Mouse (Mus musculus) midbrain, embryonic 12.5 days (tissue): ENCODE measurements around the gene Ccdc187. TPM values are rescaled to one million over a fixed set of nuclear protein-coding genes. Genes with fewer than 3 reads are reported as not detected.

ENCODE experiments used
- ATAC-seq: fragments of 200-750 bp; cut with Nextera tagmentation; 2 replicates; pipeline ENCODE4 v1.8.0; 2017; ENCODE audit warnings: low read depth, moderate TSS enrichment, moderate library complexity; ENCODE audit not compliant: low FRiP score
- H3K27ac ChIP-seq: fragments of 300-500 bp; sonication (generic); replicated peaks from 2 replicates; pipeline ENCODE4 v1.5.1; 2016; ENCODE audit warnings: mild to moderate bottlenecking
- H3K27me3 ChIP-seq: fragments of 300-500 bp; sonication (generic); 2 replicates; pipeline ENCODE4 v1.6.1; 2016; ENCODE audit warnings: mild to moderate bottlenecking
- H3K36me3 ChIP-seq: fragments of 300-500 bp; sonication (generic); 2 replicates; pipeline ENCODE4 v1.6.1; 2016
- H3K4me1 ChIP-seq: fragments of 300-500 bp; sonication (generic); 2 replicates; pipeline ENCODE4 v1.6.1; 2016
- H3K4me2 ChIP-seq: fragments of 300-500 bp; sonication (generic); replicated peaks from 2 replicates; pipeline ENCODE4 v1.6.1; 2016; ENCODE audit warnings: mild to moderate bottlenecking, moderate library complexity
- H3K4me3 ChIP-seq: fragments of 300-500 bp; sonication (generic); 2 replicates; pipeline ENCODE4 v1.5.1; 2016; ENCODE audit warnings: mild to moderate bottlenecking
- H3K9ac ChIP-seq: fragments of 300-500 bp; sonication (generic); replicated peaks from 2 replicates; pipeline ENCODE4 v1.6.1; 2016; ENCODE audit warnings: mild to moderate bottlenecking, moderate library complexity
- H3K9me3 ChIP-seq: fragments of 300-500 bp; sonication (generic); 2 replicates; pipeline ENCODE4 v1.6.1; 2016; ENCODE audit warnings: mild to moderate bottlenecking
- WGBS: fragments of 180-500 bp; shearing (Covaris S2); methylation state at CpG from one replicate; pipeline ENCODE4 v1.1.7; 2016; 5-methylcytosine and 5-hydroxymethylcytosine counted together
- polyA plus RNA-seq: library from polyadenylated mRNA; unstranded; fragments of >200 nt; fragmentation: Nextera tagmentation; extraction: Ambion mirVana; gene quantifications from 2 replicates; pipeline ENCODE4 v1.2.1, GENCODE M21; 2016

The Ccdc187 gene
- polyA plus RNA-seq, 1 experiment from 2014 or later: 0.08 TPM

- no peak for ATAC-seq
- 76% methylated on average over 3 of the region's 3 CpGs for WGBS
- Histone ChIP-seq H3K9ac (no peak overlapping the region), H3K4me3 (no peak overlapping the region), H3K4me2 (no peak overlapping the region), H3K36me3 (no peaks in the 10 kb centered on the region), H3K27me3 (no peaks in the 10 kb centered on the region), H3K27ac (no peak overlapping the region), H3K9me3 (no peaks in the 10 kb centered on the region), H3K4me1 (peaks cover 15% of the 10 kb centered on the region)
These were observed 63.0 kb downstream of the Ccdc187 start for GRCm38 (mm10) chr2:26231366-26231765.

GRCm38 (mm10) chr2:26230253-26230652 is 64.1 kb downstream of the Ccdc187 start:
- no peak overlapping the region for H3K27ac ChIP-seq
- no peaks in the 10 kb centered on the region for H3K36me3 ChIP-seq
- no peak overlapping the region for H3K4me3 ChIP-seq
- no peak overlapping the region for H3K4me2 ChIP-seq
- no peak for ATAC-seq
- H3K27me3 ChIP-seq: no peaks in the 10 kb centered on the region
- 65% methylated on average over 4 of the region's 4 CpGs for WGBS
- H3K9me3 ChIP-seq: no peaks in the 10 kb centered on the region
- peaks cover 6% of the 10 kb centered on the region; the same call in 1 of the 2 replicates for H3K4me1 ChIP-seq
- H3K9ac ChIP-seq: no peak overlapping the region

DNA sequence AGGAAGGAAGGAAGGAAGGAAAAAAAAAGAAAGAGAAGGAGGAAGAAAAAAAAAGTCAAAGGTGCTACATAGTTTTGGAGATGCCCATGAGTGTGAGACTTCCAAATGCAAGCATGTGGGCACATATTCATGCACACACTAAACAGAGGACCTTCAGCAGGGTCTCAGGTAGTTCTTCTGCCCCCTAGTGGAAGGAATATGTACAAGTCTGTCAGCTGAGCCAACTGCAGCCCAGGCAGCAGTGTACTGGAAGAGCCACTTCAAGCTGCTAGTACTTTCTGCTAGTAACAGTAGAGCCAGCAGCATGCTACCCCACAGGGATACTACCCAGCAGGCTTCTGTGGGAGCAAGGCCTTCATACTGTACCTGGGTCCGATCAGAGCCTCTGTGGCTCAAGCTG is 66.6 kb downstream of the Ccdc187 start:
- H3K4me2 ChIP-seq: no peak overlapping the region
- peak; percentile 72; the same call in 1 of the 2 replicates for ATAC-seq
- WGBS: 76% methylated on average over 1 of the region's 1 CpGs
- no peaks in the 10 kb centered on the region for H3K9me3 ChIP-seq
- no peaks in the 10 kb centered on the region for H3K27me3 ChIP-seq
- no peaks in the 10 kb centered on the region for H3K4me1 ChIP-seq
- H3K36me3 ChIP-seq: peaks cover 23% of the 10 kb centered on the region
- no peak overlapping the region for H3K27ac ChIP-seq
- no peak overlapping the region for H3K4me3 ChIP-seq
- H3K9ac ChIP-seq: no peak overlapping the region

DNA sequence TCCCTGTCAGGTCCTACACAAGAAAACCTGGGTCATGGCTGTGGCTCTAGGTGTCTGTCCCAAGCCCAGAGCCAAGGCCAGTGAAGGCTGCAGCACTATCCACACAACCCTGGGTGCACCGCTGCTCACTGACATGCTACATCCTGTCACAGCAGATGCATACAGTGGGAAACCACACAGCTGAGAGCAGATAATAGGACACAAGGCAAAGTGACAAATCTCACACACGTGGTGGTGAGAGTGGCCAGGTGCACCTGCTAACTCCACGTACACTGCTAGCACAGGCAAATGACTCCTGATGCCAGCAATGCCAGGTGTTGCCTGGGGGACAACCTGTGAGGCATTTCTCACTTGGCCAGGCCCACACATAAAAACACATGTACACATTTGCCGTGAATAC is 69.1 kb downstream of the Ccdc187 start:
- no peaks in the 10 kb centered on the region for H3K4me1 ChIP-seq
- no peaks in the 10 kb centered on the region for H3K27me3 ChIP-seq
- no peak overlapping the region for H3K4me2 ChIP-seq
- no peak overlapping the region for H3K4me3 ChIP-seq
- 91% methylated on average over 4 of the region's 4 CpGs for WGBS
- no peaks in the 10 kb centered on the region for H3K9me3 ChIP-seq
- no peak for ATAC-seq
- H3K27ac ChIP-seq: no peak overlapping the region
- peaks cover 48% of the 10 kb centered on the region for H3K36me3 ChIP-seq
- H3K9ac ChIP-seq: no peak overlapping the region

DNA sequence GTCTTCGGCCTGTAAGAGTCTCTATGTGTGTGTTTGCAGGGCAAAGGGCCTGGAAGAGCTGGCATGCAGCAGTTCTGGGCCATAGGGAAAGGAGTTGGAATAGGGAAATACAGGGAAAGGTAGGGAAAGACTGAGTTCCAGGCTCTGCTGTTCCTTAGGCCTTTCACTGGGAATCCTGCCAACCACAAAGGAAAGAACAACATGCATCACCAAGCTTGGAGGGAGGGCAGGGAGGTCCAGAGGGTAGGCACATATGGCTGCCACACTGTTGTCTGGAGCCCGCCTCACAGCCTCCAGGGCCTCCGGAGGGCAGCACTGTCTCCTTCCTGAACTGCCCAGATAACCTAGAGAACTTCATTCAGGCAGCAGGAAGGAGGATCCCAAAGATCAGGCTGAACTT is 70.4 kb downstream of the Ccdc187 start:
- ATAC-seq: no peak
- WGBS: 83% methylated on average over 3 of the region's 3 CpGs

DNA sequence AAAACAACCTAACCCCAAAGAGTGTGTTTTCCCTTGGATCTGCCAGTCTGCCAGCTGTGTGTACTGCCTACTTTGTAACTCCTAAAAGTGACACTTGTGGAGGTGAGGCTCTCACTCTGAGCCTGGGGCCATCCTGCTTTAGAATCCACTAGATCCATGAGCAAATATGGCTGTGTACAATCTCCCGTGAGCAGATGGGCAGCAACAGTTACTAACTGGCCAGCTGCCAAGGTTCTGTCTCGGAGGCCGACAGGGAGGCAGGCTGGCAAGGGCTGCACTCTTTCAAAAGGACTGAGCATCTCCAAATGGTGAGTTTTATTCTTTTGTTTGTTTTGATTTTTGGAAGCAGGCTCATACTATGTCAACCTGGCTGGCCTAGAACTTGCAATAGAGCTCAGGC is 79.8 kb downstream of the Ccdc187 start:
- Histone ChIP-seq H3K9ac (no peak overlapping the region), H3K27me3 (no peaks in the 10 kb centered on the region), H3K4me3 (no peak overlapping the region), H3K27ac (no peak overlapping the region), H3K36me3 (peaks cover 86% of the 10 kb centered on the region), H3K4me1 (peaks cover 6% of the 10 kb centered on the region), H3K4me2 (no peak overlapping the region), H3K9me3 (no peaks in the 10 kb centered on the region)
- WGBS: 58% methylated on average over 3 of the region's 3 CpGs
- no peak for ATAC-seq

More for the DNA sequence above, 70.4 kb downstream of the Ccdc187 start:
- no peak overlapping the region for H3K9ac ChIP-seq
- no peaks in the 10 kb centered on the region for H3K9me3 ChIP-seq
- H3K27me3 ChIP-seq: no peaks in the 10 kb centered on the region
- H3K27ac ChIP-seq: no peak overlapping the region
- H3K36me3 ChIP-seq: peaks cover 60% of the 10 kb centered on the region
- H3K4me1 ChIP-seq: no peaks in the 10 kb centered on the region
- no peak overlapping the region for H3K4me3 ChIP-seq
- H3K4me2 ChIP-seq: no peak overlapping the region

DNA sequence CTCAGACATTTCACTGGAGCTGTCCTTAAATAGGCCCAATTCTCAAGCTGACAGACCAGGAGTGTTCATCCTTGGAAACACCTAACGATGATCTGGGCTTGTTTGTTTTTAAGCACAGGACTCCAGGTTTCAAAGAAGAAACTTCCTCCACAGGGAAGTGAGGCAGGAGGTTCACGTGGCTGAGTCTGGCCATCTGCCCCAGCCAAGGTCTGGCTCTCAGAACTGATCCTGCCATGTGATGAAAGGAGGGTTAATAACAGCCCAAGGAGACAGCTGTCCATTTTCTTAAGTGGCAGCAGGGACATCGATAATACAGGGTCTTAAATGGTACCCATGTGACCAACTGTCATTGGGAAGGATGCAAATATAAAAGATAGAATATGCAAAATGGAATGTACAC is 84.8 kb downstream of the Ccdc187 start:
- no peak for ATAC-seq
- peaks cover 42% of the 10 kb centered on the region for H3K27me3 ChIP-seq
- H3K4me1 ChIP-seq: peaks cover 31% of the 10 kb centered on the region
- H3K4me3 ChIP-seq: no peak overlapping the region
- no peak overlapping the region for H3K4me2 ChIP-seq
- H3K27ac ChIP-seq: no peak overlapping the region
- no peaks in the 10 kb centered on the region for H3K9me3 ChIP-seq
- H3K9ac ChIP-seq: no peak overlapping the region
- WGBS: 79% methylated on average over 3 of the region's 3 CpGs
- peaks cover 52% of the 10 kb centered on the region for H3K36me3 ChIP-seq

GRCm38 (mm10) chr2:26208126-26208789 is 86.1 kb downstream of the Ccdc187 start, which contains the start of gene Lhx3:
Gene Lhx3 (minus strand): TSS chr2:26208289.
- no peak within 1 kb of the TSS for H3K4me2 ChIP-seq
- H3K9ac ChIP-seq: no peak within 1 kb of the TSS
- no peak within 1 kb of the TSS for H3K4me3 ChIP-seq
- H3K36me3 ChIP-seq: peaks cover 39% of the 10 kb centered on the region
- peaks cover 56% of the 10 kb centered on the region for H3K27me3 ChIP-seq
- 6% methylated on average over 19 of the region's 19 CpGs for WGBS
- H3K4me1 ChIP-seq: peaks cover 28% of the 10 kb centered on the region
- H3K27ac ChIP-seq: 0 out of 2 replicates have a peak within 1 kb of the TSS, but pooled peaks have one; percentile 15
- no peaks in the 10 kb centered on the region for H3K9me3 ChIP-seq
- peak; percentile 34; the same call in 1 of the 2 replicates for ATAC-seq

DNA sequence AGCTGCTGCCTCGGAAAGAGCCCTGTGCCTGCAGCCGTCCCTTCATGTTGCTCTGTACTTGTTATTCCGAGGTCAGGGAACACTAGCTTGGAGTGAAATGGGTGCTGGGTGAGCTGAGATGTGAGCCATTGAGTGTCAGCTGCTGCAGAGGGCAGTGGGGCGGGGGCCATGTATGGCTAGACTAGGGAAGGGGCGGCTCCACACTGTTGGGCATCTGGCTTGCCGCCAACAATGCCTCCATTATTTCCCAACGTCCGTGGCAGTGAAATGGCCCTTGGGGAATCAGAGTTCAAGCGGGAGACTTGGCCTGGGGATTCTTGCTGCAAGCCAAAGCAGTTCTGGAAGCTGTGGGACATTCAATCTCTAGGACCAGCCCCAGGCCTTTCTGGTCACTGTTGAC is 86.8 kb downstream of the Ccdc187 start:
- H3K4me1 ChIP-seq: peaks cover 33% of the 10 kb centered on the region
- ATAC-seq: no peak
- 0 out of 2 replicates have a peak overlapping the region, but pooled peaks have one; percentile 15 for H3K27ac ChIP-seq
- WGBS: 5% methylated on average over 9 of the region's 9 CpGs
- no peak overlapping the region for H3K4me2 ChIP-seq
- no peak overlapping the region for H3K9ac ChIP-seq
- H3K9me3 ChIP-seq: no peaks in the 10 kb centered on the region
- H3K36me3 ChIP-seq: peaks cover 33% of the 10 kb centered on the region
- H3K4me3 ChIP-seq: no peak overlapping the region
- peaks cover 62% of the 10 kb centered on the region for H3K27me3 ChIP-seq

GRCm38 (mm10) chr2:26205761-26206160 is 88.6 kb downstream of the Ccdc187 start:
- no peaks in the 10 kb centered on the region for H3K9me3 ChIP-seq
- peaks cover 80% of the 10 kb centered on the region for H3K27me3 ChIP-seq
- 11% methylated on average over 10 of the region's 10 CpGs for WGBS
- H3K4me2 ChIP-seq: no peak overlapping the region; the same call in 1 of the 2 replicates
- H3K4me3 ChIP-seq: 0 out of 2 replicates have a peak overlapping the region, but pooled peaks have one; percentile 30
- no peak for ATAC-seq
- no peak overlapping the region for H3K9ac ChIP-seq
- H3K36me3 ChIP-seq: peaks cover 15% of the 10 kb centered on the region
- no peak overlapping the region for H3K27ac ChIP-seq
- peaks cover 38% of the 10 kb centered on the region for H3K4me1 ChIP-seq

GRCm38 (mm10) chr2:26205126-26205525 is 89.2 kb downstream of the Ccdc187 start:
- H3K27ac ChIP-seq: no peak overlapping the region
- H3K27me3 ChIP-seq: peaks cover 87% of the 10 kb centered on the region
- H3K4me1 ChIP-seq: peaks cover 38% of the 10 kb centered on the region
- no peak overlapping the region for H3K4me2 ChIP-seq
- no peaks in the 10 kb centered on the region for H3K9me3 ChIP-seq
- peaks cover 10% of the 10 kb centered on the region for H3K36me3 ChIP-seq
- H3K9ac ChIP-seq: no peak overlapping the region
- no peak for ATAC-seq
- no peak overlapping the region for H3K4me3 ChIP-seq
- 1% methylated on average over 16 of the region's 16 CpGs for WGBS

GRCm38 (mm10) chr2:26202849-26203475 is 91.4 kb downstream of the Ccdc187 start:
- H3K27ac ChIP-seq: no peak overlapping the region
- H3K4me3 ChIP-seq: 0 out of 2 replicates have a peak overlapping the region, but pooled peaks have one; percentile 10
- WGBS: 2% methylated on average over 36 of the region's 36 CpGs
- no peaks in the 10 kb centered on the region for H3K9me3 ChIP-seq
- H3K4me1 ChIP-seq: peaks cover 42% of the 10 kb centered on the region
- 0 out of 2 replicates have a peak overlapping the region, but pooled peaks have one; percentile 5 for H3K4me2 ChIP-seq
- H3K9ac ChIP-seq: no peak overlapping the region
- no peaks in the 10 kb centered on the region for H3K36me3 ChIP-seq
- peaks cover 100% of the 10 kb centered on the region for H3K27me3 ChIP-seq
- ATAC-seq: no peak
